32 mouse cellular contexts compared by ENCODE assay signal in genomic region chr2:136798887-136799430, GRCm38 (mm10).
DNase-seq lines count a peak whose midpoint lies in the region; ATAC-seq and TF ChIP-seq lines count a peak whose summit lies in the region.
"Had no signal": no experiment of that assay in that cellular context is flagged by ENCODE, and none has a peak within 500 bp of the region (broad histone marks: within the 10 kb centered on the region; RNA-seq: fewer than 3 reads in every experiment).

No protein-coding gene starts in this region.

- ATAC-seq in frontal cortex, adult (ENCODE audit: low TSS enrichment): peak; percentile 51
- ATAC-seq: CD4-positive, CD25-positive, alpha-beta regulatory T cell, adult 4 months; forebrain, embryonic 15.5 days; hindbrain, embryonic 16.5 days; Patski had no signal

- no peaks in the 10 kb centered on the region for H3K27me3 ChIP-seq in myocyte (ENCODE audit: control insufficient read depth, insufficient read depth, insufficient read length)
- H3K27me3 ChIP-seq: forebrain, embryonic 12.5 days; forebrain, embryonic 15.5 days; heart, embryonic 12.5 days; heart, embryonic 15.5 days; hindbrain, embryonic 13.5 days had no signal

- no peak overlapping the region for H3ac ChIP-seq in myocyte (ENCODE audit: control insufficient read depth, insufficient read length)

- no peak for TF ChIP-seq POLR2A in myocyte (IDR thresholded peaks at IDR 0.05; ENCODE audit: insufficient read length, low read depth)

- no peaks in the 10 kb centered on the region for H3K79me2 ChIP-seq in myocyte (ENCODE audit: control insufficient read depth, insufficient read depth)

- no peak overlapping the region for H3K4me3 ChIP-seq in myocyte
- H3K4me3 ChIP-seq: embryonic facial prominence, embryonic 10.5 days; embryonic facial prominence, embryonic 13.5 days; erythroblast, embryonic 14.5 days; forebrain, embryonic 12.5 days; forebrain, embryonic 15.5 days; gastrocnemius, adult 2 months; heart, embryonic 12.5 days; heart, embryonic 15.5 days; hindbrain, embryonic 10.5 days; hindbrain, embryonic 13.5 days had no signal

- H3K36me3 ChIP-seq in myocyte (ENCODE audit: control insufficient read depth, insufficient read depth): no peaks in the 10 kb centered on the region
- H3K36me3 ChIP-seq: embryonic facial prominence, embryonic 10.5 days; embryonic facial prominence, embryonic 13.5 days; forebrain, embryonic 12.5 days; forebrain, embryonic 15.5 days; heart, embryonic 12.5 days; heart, embryonic 15.5 days; hindbrain, embryonic 10.5 days; hindbrain, embryonic 13.5 days had no signal

- no peak for DNase-seq in frontal cortex, postnatal 36 days (ENCODE audit: low spot score in 2 of 2)
- DNase-seq in right cerebral cortex, adult 18-20 months: peak; percentile 47
- no peak for DNase-seq in right cerebral cortex, postnatal 36 days (ENCODE audit: low spot score in 2 of 2)
- no peak for DNase-seq in lung, postnatal 36 days
- no peak for DNase-seq in T-cell, adult 2 months (ENCODE audit: low spot score)
- no peak for DNase-seq in layer of hippocampus, postnatal 10 days (ENCODE audit: low spot score in 2 of 2)
- DNase-seq: adrenal gland, adult 2 months; adrenal gland, postnatal 14 days; cerebellum, adult 11-12 months; cerebellum, adult 8-10 months; cerebellum, postnatal 10 days; cerebellum, postnatal 36 days; embryo, embryonic 11 days; gastrocnemius, adult 2 months; gastrocnemius, postnatal 14 days; heart, adult 18-20 months; heart, postnatal 10 days; heart, postnatal 36 days had no signal

- H3K4me2 ChIP-seq in myocyte (ENCODE audit: low read depth): no peak overlapping the region
- H3K4me2 ChIP-seq: embryonic facial prominence, embryonic 13.5 days; forebrain, embryonic 12.5 days; forebrain, embryonic 15.5 days; heart, embryonic 12.5 days; heart, embryonic 15.5 days; hindbrain, embryonic 13.5 days had no signal

TF ChIP-seq in myocyte, 11 proteins besides CTCF, POLR2A, EP300 and RAD21:
- TF ChIP-seq MYOD1 (IDR thresholded peaks at IDR 0.05; ENCODE audit: control insufficient read depth in 1 of 3, insufficient read length in 2 of 3, low read depth in 2 of 3) (no peak), USF1 (IDR thresholded peaks at IDR 0.05; ENCODE audit: low read depth) (peak; percentile 30)
